Mouse (Mus musculus) natural killer cell, adult 2 months (primary cell): Measurements from ENCODE around the gene Myh3.
A peak's percentile ranks its signal among the peaks of the same experiment; 100 is the strongest.
"Not testable (repeated sequence)": the region's sequence is repeated elsewhere in the genome, so short reads cannot be mapped to it uniquely, and the experiment has no call there.

Source experiments
- DNase-seq, 2 experiments: peaks; one replicate each; pipeline ENCODE4 v3.0.0; 2022; ENCODE audit warnings: low spot score in 2 of 2

Gene Myh3

DNA sequence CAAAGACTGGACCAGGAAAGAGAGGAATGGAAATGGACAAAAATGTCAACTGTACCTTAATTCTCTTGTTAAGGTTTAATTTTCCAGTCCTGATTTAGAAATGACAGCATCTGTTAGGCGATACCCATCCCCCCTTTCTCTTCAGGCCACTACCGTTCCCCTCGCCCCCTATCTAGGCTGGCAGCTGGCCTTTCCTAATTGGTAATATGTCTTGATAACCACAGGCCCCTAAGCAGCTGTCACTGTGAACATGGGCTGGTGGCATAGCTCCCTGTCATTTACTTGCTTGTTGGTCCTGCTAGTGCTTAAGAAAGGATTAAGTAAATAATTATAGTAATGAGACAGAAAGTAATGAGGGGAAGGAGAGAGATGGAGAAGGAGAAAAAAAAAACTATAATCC is 665 bp upstream of the Myh3 start:
- DNase-seq: no peak

DNA sequence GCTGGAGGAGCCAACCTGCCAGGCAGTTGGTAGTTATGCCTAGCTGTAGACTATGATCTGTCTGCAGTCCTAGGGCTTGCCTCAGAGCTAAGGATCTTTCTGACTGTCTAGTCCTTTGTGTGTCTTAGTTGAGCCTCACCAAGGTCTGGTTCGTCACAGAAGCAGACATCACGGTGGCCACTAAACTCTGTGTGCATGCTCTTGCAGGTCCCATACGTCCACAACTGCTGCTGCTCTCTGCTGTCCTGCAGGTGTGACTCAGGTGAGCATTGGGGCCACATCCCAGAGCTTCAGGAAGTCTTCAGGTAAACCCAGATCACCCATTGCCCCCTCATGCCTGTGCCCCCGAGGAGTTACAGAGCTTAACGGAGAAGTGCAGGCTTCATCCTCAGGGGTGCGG is 788 bp downstream of the Myh3 start:
- no peak for DNase-seq

DNA sequence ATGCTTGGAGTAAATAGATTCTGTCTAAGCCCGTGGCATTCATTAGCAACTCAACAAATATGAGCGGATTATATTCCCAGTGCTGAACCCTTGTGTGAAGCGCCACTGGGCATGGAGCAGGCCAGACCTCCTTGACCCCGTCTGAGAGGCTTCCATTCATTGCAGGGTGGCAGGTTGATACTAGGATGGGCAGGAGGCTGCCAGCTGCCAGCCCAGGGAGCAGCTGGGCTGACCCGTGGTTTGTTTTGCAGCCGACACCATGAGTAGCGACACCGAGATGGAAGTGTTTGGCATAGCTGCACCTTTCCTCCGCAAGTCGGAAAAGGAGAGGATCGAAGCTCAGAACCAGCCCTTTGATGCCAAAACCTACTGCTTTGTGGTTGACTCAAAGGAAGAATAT is 1.6 kb downstream of the Myh3 start:
- DNase-seq: no peak

DNA sequence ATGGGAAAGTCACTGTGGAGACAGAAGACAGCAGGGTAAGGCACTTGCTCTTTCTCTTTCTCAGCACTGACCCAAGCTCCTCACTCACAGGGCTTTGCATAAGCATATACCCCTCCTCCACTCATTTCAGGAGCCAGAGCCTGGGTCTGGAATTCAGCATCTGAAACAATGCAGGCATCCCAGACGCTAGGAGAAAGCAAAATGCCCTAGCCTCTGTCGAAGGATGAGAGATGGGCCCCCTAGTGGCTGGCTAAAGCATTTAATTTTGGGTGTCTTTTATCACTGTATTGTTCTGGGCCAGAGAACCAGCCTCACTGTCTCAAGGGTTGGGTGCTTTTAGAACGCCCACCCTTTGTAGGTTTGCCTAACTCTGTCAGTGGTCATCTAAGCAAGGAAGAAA is 2.1 kb downstream of the Myh3 start:
- peak; percentile 9 to 40 for DNase-seq

DNA sequence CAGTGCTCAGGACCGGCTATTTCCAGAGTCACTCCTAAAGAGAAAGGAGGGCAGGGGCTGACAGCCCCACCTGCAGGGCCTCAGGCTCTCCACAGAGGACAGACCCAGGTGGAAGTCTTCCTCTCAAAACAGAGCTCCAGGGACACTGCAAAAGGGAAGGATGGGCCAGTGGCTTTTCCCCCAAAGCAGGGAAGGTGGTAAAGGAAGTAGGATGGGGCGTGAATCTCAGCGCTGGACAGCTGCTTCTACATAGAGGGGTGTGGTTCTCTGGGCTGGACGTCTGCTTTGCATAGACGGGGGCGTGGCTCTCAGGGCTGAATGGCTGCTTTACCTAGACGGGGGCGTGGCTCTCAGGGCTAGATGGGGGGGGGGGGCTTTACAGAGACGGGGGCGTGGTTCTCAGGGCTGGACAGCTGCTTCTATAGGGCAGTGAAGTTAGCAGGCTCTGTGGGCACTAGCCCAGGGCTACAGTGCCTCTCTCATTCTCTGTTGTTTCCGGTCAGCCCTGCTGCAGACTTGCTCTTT is 3.1 kb downstream of the Myh3 start:
- DNase-seq: peak in 1 of 2 experiments; percentile 5

DNA sequence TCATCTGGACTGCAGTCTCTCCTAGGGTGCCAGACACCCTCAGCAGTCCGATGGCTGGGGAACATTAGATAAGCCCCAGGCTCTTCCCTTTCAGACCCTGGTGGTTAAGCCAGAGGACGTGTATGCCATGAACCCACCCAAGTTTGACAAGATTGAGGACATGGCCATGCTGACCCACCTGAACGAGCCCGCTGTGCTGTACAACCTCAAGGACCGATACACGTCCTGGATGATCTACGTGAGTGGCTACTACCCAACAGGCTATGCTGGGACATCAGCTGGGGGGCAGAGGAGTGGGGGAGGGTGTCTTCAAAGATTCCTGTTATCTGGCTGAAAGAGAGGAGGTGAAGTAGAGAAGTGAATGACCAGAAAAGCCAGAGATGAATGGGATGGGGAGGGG is 4.1 kb downstream of the Myh3 start:
- no peak for DNase-seq

DNA sequence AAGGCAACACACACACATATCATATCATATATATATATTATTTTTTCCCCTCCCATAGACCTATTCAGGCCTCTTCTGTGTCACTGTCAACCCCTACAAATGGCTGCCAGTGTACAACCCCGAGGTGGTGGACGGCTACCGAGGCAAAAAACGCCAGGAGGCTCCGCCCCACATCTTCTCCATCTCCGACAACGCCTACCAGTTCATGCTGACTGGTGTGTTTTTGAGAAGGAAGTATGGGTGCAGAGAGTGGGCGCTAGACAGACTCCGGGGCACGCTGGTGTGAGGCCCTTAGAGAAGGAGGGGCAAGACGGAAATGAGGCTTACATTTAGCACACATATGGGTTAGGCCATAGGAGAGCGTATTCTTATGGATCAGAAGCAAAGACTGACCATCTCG is 4.7 kb downstream of the Myh3 start:
- no peak for DNase-seq

DNA sequence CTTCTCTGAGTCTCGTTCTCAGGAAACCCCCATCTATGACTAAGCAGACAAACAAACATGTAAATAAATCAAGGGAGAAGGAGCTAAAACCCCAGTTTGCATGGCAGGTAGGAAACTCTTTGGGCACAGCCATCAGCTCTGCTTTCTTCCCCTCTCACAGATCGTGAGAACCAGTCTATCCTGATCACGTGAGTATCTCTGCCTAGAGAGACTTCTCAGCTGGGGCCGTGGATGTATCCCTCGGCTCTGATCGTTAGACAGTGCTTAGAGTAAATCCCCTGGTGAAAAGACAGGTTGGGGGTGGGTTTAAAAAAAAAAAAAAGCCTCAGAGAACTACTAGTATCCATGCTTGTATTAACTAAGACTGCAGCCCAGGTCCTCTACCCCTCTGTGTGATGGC is 5.1 kb downstream of the Myh3 start:
- no peak for DNase-seq

DNA sequence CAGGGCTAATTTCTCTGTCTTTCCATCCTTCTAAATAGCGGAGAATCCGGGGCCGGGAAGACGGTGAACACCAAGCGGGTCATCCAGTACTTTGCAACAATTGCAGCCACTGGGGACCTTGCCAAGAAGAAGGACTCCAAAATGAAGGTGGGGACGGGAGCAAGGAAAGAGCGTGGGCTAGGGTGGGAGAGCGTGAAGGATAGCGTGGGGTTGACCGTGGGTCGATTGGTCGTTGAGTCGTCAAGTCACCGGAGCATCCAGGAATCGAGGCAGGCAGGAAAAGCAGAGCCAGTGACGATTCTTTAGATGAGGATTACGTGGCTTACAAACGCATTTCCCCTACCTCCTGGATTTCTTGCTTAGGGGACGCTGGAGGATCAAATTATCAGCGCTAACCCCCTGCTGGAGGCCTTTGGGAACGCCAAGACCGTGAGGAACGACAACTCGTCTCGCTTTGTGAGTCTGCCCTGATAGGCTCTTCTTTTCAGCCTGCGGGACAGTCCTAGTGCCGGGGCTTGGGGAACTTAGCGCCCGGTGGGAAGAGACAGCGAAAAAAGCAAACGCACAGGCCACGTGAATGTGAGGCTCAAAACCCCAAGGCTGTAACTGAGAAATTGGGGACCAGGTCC is 5.7 kb downstream of the Myh3 start:
- no peak for DNase-seq

DNA sequence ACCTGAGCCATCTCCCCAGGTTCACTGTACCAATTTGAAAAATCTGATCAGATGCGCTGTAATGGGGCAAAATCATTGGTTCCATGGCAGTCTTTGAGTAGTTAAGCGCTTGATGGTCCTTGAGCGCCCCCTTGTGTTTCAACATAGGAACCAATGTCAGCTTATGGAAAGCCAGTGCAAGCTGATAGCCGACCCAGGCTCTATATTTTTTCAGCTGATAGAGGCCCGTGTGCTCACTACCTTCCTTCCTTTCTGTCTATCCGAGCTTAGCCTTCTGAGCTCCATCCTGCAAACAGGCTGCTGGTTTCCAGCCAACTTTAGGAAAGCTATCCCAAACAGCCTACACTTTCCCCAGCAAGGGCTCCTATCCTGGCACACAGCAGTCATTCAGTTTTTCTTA is 7.4 kb downstream of the Myh3 start:
- peak; percentile 56 to 68 for DNase-seq

DNA sequence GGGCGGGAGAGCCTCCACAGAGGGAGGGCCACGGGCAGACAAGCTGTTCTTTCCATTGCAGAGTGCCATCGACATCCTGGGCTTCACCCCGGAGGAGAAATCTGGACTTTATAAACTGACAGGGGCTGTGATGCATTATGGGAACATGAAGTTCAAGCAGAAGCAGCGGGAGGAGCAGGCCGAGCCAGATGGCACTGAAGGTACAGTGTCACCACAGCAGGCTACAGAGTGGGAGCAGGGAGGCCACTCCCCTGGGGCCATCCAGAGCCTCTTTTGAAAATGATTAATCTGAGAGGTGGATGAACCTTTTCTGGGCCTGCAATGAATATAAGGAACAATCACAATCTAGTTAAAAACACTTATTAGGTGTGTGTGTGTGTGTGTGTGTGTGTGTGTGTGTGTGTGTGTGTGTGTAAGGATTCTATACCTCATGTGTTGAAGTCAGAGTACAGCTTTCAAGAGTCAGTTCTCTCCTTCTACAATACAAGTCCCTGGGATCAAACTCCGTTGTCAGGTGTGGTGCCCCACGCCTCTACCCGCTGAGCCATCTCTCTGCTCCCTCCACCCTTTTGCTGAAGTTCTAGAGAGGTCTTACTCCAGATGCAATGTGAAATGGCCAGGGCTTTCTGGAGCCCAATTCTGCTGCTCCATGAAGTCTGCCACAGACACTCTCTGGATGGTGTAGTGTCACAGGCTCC is 8.5 kb downstream of the Myh3 start:
- DNase-seq: no peak

DNA sequence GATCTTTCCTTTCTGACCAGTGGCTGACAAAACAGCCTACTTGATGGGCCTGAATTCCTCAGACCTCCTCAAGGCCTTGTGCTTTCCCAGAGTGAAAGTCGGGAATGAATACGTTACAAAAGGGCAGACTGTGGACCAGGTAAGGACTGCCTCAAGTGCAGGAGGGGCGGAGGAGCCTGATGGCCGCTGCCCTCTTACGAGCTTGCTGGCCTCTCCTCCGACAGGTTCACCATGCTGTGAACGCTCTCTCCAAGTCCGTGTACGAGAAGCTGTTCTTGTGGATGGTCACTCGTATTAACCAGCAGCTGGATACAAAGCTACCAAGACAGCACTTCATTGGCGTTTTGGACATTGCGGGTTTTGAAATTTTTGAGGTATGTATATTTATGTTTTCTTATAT is 9.1 kb downstream of the Myh3 start:
- DNase-seq: no peak

DNA sequence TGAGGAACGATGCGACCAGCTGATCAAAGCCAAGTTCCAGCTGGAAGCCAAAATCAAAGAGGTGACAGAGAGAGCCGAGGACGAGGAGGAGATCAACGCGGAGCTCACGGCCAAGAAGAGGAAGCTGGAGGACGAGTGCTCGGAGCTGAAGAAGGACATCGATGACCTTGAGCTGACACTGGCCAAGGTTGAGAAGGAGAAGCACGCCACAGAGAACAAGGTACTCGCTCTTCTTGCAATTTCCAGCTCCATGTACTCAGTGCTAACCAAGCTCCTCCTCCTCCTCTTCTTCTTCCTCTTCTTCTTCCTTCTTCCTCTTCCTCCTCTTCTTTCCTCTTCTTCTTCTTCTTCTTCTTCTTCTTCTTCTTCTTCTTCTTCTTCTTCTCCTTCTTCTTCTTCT is 14.3 kb downstream of the Myh3 start:
- not testable (repeated sequence) for DNase-seq

DNA sequence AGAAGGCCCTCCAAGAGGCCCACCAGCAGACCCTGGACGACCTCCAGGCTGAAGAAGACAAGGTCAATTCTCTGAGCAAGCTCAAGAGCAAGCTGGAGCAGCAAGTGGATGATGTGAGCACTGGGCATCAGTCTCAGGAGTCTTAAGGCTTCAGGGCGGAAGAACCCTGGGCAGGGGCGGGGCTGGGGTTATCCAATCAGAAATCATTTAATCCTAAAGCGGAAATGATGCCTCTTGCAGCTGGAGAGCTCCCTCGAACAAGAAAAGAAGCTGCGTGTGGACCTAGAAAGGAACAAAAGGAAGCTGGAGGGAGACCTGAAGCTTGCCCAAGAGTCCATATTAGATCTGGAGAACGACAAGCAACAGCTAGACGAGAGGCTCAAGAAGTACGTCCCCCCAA is 15.1 kb downstream of the Myh3 start:
- no peak for DNase-seq

DNA sequence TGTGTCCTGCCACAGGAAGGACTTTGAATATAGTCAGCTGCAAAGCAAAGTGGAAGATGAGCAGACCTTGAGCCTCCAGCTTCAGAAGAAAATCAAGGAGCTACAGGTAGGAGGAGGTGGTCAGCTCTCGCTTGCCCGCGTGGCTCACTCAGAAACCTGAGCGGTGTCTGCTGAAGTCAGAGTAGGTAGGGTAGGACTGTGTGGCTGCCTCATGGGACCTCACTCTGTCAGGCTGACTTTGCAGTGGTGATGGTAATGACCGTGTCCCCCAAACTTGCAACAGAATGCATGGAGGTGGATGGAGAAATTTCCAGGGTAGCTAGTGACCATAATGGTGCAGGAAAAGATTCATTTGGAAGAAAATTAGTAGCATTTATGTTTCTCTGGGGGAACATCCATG is 15.6 kb downstream of the Myh3 start:
- no peak for DNase-seq

DNA sequence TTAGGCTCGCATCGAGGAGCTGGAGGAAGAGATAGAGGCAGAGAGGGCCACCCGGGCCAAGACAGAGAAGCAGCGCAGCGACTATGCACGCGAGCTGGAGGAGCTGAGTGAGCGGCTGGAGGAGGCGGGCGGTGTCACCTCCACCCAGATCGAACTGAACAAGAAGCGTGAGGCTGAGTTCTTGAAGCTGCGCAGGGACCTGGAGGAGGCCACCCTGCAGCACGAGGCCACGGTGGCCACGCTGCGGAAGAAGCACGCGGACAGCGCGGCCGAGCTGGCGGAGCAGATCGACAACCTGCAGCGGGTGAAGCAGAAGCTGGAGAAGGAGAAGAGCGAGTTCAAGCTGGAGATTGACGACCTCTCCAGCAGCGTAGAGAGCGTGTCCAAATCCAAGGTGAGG is 16.4 kb downstream of the Myh3 start:
- no peak for DNase-seq

DNA sequence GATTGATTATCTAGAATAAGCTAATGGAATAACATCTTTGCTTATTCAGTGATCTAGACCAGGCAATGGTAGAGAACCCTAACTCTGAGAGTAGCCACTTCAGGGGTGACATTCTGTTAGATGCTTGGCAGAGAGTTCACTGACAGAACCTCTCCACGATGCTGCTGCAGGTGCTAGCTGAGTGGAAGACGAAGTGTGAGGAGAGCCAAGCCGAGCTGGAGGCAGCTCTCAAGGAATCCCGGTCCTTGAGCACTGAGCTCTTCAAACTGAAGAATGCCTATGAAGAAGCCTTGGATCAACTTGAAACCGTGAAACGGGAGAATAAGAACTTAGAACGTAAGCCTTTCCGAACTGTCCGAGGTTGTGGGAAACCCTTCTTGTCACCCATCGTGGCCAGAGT is 19.6 kb downstream of the Myh3 start:
- DNase-seq: no peak

DNA sequence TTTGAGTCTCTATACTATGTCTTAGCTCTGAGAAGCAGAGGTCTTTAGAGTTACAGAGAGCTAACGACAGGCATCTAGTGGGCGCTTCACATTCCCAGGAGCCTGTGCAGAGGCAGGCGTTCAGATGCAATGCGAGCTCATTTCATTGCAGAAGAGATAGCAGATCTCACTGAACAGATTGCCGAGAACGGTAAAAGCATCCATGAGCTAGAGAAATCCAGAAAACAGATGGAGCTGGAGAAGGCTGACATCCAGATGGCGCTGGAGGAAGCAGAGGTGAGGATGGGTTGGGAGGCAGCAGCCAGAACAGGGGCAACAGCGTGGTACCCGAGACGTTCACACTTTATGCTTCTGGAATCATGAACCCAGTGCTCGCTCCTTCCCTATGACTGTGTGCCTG is 20.3 kb downstream of the Myh3 start:
- DNase-seq: no peak

DNA sequence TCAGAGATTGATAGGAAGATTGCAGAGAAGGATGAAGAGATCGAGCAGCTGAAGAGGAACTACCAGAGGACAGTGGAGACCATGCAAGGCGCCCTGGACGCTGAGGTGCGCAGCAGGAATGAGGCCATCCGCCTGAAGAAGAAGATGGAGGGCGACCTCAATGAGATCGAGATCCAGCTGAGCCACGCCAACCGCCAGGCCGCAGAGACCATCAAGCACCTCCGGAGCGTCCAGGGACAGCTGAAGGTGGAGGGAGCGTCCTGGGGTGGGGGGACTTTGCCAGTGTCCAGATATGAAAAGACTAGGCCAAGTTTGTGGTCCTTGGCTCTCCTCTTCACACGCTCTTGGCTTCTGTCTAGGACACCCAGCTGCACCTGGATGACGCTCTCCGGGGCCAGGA is 21.1 kb downstream of the Myh3 start:
- no peak for DNase-seq

DNA sequence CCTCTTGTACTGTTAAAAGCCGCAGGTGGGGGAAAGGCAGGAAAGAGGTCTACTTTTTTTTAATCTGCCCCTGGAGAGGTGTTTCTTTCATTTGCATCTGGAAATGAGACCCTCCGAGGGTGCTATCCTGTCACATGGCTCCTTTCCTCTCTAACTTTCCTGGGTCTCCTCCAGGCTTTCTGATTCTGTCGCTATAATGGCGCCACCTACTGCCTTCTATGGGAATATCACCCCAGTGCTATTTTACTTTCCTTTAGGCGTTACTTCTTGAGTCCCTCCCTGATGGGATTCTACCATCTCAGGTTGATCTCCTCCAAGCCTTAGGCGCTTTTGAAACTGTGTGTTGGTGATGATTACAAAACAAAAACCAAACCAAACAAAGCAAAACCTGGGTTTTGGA is 22.1 kb downstream of the Myh3 start:
- DNase-seq: no peak

DNA sequence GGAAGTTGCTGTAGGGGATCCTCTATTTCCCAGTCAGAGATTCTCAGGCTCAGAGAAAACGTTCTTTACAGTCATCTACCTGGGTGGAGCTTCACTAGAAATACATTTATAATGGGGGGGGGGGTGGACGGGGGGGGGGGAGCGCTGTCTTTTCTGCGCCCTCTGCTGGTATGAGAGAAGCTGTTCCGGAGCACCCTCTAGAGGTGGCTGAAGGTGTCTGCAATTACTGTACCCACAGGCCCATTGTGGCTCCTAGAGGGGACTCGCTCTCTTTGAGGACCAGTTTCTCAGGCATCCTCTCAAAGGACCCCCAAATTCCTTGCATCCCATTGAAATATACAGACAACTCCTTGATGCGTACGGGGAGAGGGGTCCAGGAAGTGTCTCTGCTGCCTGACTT is 23.6 kb downstream of the Myh3 start:
- DNase-seq: peak; percentile 36 to 57

DNA sequence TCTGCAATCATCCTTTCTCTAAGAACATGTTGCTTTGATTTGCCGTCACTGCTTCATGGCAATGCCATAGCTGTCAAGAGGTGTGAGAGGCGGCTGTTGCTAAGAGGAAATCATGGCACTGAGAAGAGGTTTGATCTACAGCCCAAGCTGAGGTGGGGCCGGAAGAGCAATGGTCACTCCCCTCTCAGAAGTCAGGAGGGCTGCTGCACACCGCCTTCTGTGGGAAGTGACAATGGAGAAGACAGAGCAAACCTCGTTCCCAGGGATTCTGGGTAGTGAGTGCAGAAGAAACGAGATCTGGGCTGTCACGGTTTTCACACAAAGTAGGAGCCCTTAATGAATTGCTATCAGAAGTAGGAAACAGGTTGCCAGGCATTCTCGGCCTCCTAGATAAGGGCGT is 25.2 kb downstream of the Myh3 start:
- no peak for DNase-seq

DNA sequence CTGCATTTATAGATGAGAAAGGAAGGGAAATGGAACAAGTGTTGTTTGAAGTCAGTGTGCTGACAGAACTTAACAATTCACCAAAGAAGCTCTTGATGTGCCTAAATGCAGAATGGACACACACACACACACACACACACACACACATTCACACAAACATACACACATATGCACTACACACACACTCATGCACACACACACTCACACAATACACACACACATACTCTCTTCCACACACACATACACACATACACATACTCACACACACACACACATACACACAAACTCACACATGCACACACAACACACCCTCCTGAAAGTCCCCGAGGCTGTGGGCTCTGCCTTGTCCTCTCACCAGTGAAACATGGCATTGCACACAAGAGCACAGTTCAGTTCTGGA is 26.1 kb downstream of the Myh3 start:
- no peak for DNase-seq

DNA sequence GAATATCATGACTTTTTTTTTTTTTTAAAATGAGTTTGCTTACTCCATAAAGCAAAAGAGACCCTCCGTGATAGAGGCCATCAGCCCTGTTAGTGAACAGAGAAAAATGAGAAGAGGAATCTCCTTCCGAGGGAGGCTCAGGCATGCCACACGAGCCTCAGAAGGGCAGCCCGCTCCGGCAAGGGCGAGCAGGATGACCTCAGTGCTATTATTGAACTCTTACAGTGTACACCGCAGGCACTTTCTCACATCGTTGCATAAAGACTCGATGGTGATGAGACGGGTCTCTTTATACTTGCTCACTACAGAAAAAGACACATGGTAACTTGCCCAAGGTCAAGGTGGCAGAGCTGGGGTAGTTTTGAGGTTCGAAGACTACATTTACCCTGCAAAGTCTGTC is 26.6 kb downstream of the Myh3 start:
- DNase-seq: no peak
